Mouse (Mus musculus) cerebellum, postnatal 10 days (tissue): ENCODE measurements at regions not wholly inside any gene's neighbourhood (a gene's known extent, or its start where the extent isn't known, plus 50 kb on each side); places are given as distances from the start of the nearest gene placed in this dataset.

Experiments used
- DNase-seq, 2 experiments: peaks; one replicate each; pipeline ENCODE4 v3.0.0; 2021; ENCODE audit warnings: mixed read lengths in 2 of 2

GRCm38 (mm10) chr8:78018430-78019180 lies 194.5 kb upstream of the Ttc29 start:
- no peak for DNase-seq

- DNase-seq, result no peak
Observed at GRCm38 (mm10) chr8:78021473-78021872, 191.6 kb upstream of the Ttc29 start.

GRCm38 (mm10) chr8:78022986-78023385 lies 190.1 kb upstream of the Ttc29 start:
- DNase-seq, result no peak

- no peak for DNase-seq
Observed at GRCm38 (mm10) chr8:78023467-78023866, 189.6 kb upstream of the Ttc29 start.

- DNase-seq, result no peak
Observed at GRCm38 (mm10) chr8:78023936-78024335, 189.2 kb upstream of the Ttc29 start.

GRCm38 (mm10) chr8:78024964-78025363 lies 188.1 kb upstream of the Ttc29 start:
- DNase-seq, result no peak

- DNase-seq, result no peak
Observed at GRCm38 (mm10) chr8:78027371-78027770, 185.7 kb upstream of the Ttc29 start.

GRCm38 (mm10) chr8:78028928-78029327 lies 184.2 kb upstream of the Ttc29 start:
- DNase-seq, result no peak

- DNase-seq, result no peak
Observed at GRCm38 (mm10) chr8:78031811-78032210, 181.3 kb upstream of the Ttc29 start.

- DNase-seq, result no peak
Observed at GRCm38 (mm10) chr8:78034687-78035086, 178.4 kb upstream of the Ttc29 start.

GRCm38 (mm10) chr8:78037218-78037617 lies 175.9 kb upstream of the Ttc29 start:
- DNase-seq, result no peak

GRCm38 (mm10) chr8:78046691-78047090 lies 166.4 kb upstream of the Ttc29 start:
- no peak for DNase-seq

GRCm38 (mm10) chr8:78050768-78051167 lies 162.3 kb upstream of the Ttc29 start:
- no peak for DNase-seq

- DNase-seq, result no peak
Observed at GRCm38 (mm10) chr8:78054435-78054834, 158.7 kb upstream of the Ttc29 start.

GRCm38 (mm10) chr8:78054920-78055319 lies 158.2 kb upstream of the Ttc29 start:
- no peak for DNase-seq

- no peak for DNase-seq
Observed at GRCm38 (mm10) chr8:78055531-78055930, 157.6 kb upstream of the Ttc29 start.

- DNase-seq, result no peak
Observed at GRCm38 (mm10) chr8:78057357-78057756, 155.7 kb upstream of the Ttc29 start.

GRCm38 (mm10) chr8:78061827-78062719 lies 151.0 kb upstream of the Ttc29 start:
- DNase-seq, result peak; percentile 14 to 74

- peak; percentile 82 for DNase-seq
Observed at GRCm38 (mm10) chr8:78063529-78063928, 149.6 kb upstream of the Ttc29 start.

- DNase-seq, result no peak
Observed at GRCm38 (mm10) chr8:78064161-78064560, 148.9 kb upstream of the Ttc29 start.

- peak; percentile 19 to 22 for DNase-seq
Observed at GRCm38 (mm10) chr8:78065890-78066493, 147.1 kb upstream of the Ttc29 start.

GRCm38 (mm10) chr8:78068087-78068910 lies 144.8 kb upstream of the Ttc29 start:
- DNase-seq, result no peak

- DNase-seq, result no peak
Observed at GRCm38 (mm10) chr8:78073821-78074220, 139.3 kb upstream of the Ttc29 start.
